Mouse (Mus musculus): Measurements from ENCODE around the gene Matk.

DNA sequence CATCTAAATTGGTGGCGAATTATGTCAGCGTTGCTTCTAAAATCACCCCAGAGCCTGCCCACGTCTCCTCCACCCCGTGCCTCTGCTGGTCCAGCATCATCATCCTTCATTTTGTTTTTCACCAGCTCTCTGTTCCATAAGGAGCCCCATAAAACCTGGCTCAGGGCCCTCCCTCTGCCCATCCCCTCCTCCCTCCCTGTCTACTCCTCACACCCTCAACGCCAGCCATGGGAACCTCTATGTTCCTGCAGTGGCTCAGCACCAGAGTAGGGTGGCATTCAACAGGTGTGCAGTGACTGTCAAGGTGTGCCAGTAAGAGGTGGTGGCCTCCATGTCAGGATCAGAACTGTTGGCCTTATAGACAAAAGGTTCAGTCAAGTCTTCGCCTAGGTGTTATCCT, 42.5 kb downstream of the Matk start:
- no peak for TF ChIP-seq CTCF (IDR thresholded peaks at IDR 0.05; ENCODE audit: insufficient read depth, low read length)
- TF ChIP-seq POLR2A (IDR thresholded peaks at IDR 0.05; ENCODE audit: borderline replicate concordance, extremely low read depth, low read depth, low read length), result no peak

All from lung, adult 2 months (tissue).